ENCODE assay signal across 9 mouse cellular contexts in genomic region chr17:28802006-28802481, GRCm38 (mm10). TPM values are rescaled to one million over a fixed set of nuclear protein-coding genes. Genes with fewer than 3 reads are reported as not detected.
A peak's percentile ranks its signal among the peaks of the same experiment; 100 is the strongest.
DNase-seq lines count a peak whose midpoint lies in the region; ATAC-seq and TF ChIP-seq lines count a peak whose summit lies in the region.
"Had no signal": no experiment of that assay in that cellular context is flagged by ENCODE, and none has a peak within 500 bp of the region (broad histone marks: within the 10 kb centered on the region; RNA-seq: fewer than 3 reads in every experiment).

No protein-coding gene starts in this region.

- peaks cover 15% of the 10 kb centered on the region for H3K36me3 ChIP-seq in kidney, embryonic 16.5 days (ENCODE audit: insufficient read depth, low read length)
- H3K36me3 ChIP-seq in G1E (replicated peaks) = peaks cover 21% of the 10 kb centered on the region
- peaks cover 6% of the 10 kb centered on the region for H3K36me3 ChIP-seq in stomach, postnatal 0 days (ENCODE audit: control insufficient read depth, insufficient read depth, low read length)

- H3K9ac ChIP-seq in kidney, embryonic 16.5 days (replicated peaks; ENCODE audit: low read length) = peak overlapping the region; percentile 100
- peak overlapping the region; percentile 100 for H3K9ac ChIP-seq in stomach, postnatal 0 days (ENCODE audit: low read length)

- peak overlapping the region; percentile 78 for H3K4me3 ChIP-seq in kidney, embryonic 16.5 days (ENCODE audit: low read length)
- peak overlapping the region; percentile 80 for H3K4me3 ChIP-seq in G1E (ENCODE audit: low read depth, low read length)
- H3K4me3 ChIP-seq in stomach, postnatal 0 days (ENCODE audit: low read depth, low read length) = peak overlapping the region; percentile 91

- ATAC-seq in kidney, embryonic 16.5 days (ENCODE audit: low FRiP score, low TSS enrichment) = no peak
- no peak for ATAC-seq in G1E (ENCODE audit: extremely low read depth, insufficient number of reproducible peaks, low FRiP score, poor library complexity, severe bottlenecking)
- ATAC-seq in erythroblast, adult 5-6 weeks (replicated peaks; ENCODE audit: low FRiP score, poor library complexity, severe bottlenecking) = peak; percentile 9
- no peak for ATAC-seq in stomach, postnatal 0 days (ENCODE audit: low FRiP score, low TSS enrichment)

- H3K9me3 ChIP-seq in kidney, embryonic 16.5 days (ENCODE audit: low read length) = no peaks in the 10 kb centered on the region
- no peaks in the 10 kb centered on the region for H3K9me3 ChIP-seq in G1E (replicated peaks)
- H3K9me3 ChIP-seq in stomach, postnatal 0 days (ENCODE audit: control insufficient read depth, low read length) = no peaks in the 10 kb centered on the region

- H3K4me2 ChIP-seq in kidney, embryonic 16.5 days (replicated peaks; ENCODE audit: low read depth, low read length) = peak overlapping the region; percentile 88
- H3K4me2 ChIP-seq in stomach, postnatal 0 days (replicated peaks; ENCODE audit: low read depth) = peak overlapping the region; percentile 90

- WGBS in kidney, embryonic 16.5 days = 1% methylated on average over 18 of the region's 18 CpGs
- WGBS in stomach, postnatal 0 days = under 1% methylated on average over 18 of the region's 18 CpGs

- TF ChIP-seq EP300 in stomach, postnatal 0 days (optimal IDR thresholded peaks at IDR 0.05) = no peak

- peaks cover 29% of the 10 kb centered on the region for H3K4me1 ChIP-seq in kidney, embryonic 16.5 days (ENCODE audit: insufficient read depth, low read length)
- H3K4me1 ChIP-seq in G1E (ENCODE audit: insufficient read depth, low read depth, low read length) = peaks cover 62% of the 10 kb centered on the region
- peaks cover 3% of the 10 kb centered on the region; the same call in 1 of the 2 replicates for H3K4me1 ChIP-seq in stomach, postnatal 0 days (replicated peaks; ENCODE audit: control insufficient read depth, insufficient read depth)

- DNase-seq in kidney, adult 9 months = no peak
- DNase-seq in G1E (ENCODE audit: low spot score) (peak; percentile 47), liver (peak; percentile 46)
- DNase-seq in stomach, postnatal 0 days (ENCODE audit: low spot score) = peak; percentile 33
- no peak for DNase-seq in layer of hippocampus, postnatal 10 days (ENCODE audit: low spot score in 2 of 2)
- no peak for DNase-seq in spleen, postnatal 36 days (ENCODE audit: low spot score in 2 of 2)

- no peaks in the 10 kb centered on the region for H3K27me3 ChIP-seq in kidney, embryonic 16.5 days (ENCODE audit: insufficient read depth, low read length)
- H3K27me3 ChIP-seq in G1E (ENCODE audit: insufficient read depth, low read length) = no peaks in the 10 kb centered on the region
- no peaks in the 10 kb centered on the region for H3K27me3 ChIP-seq in stomach, postnatal 0 days (ENCODE audit: control insufficient read depth, insufficient read depth, low read length)

- 0 out of 2 replicates have a peak overlapping the region, but pooled peaks have one; percentile 15 for H3K27ac ChIP-seq in kidney, embryonic 16.5 days (ENCODE audit: low read length)
- H3K27ac ChIP-seq in stomach, postnatal 0 days (replicated peaks) = peak overlapping the region; percentile 49

- no peak for TF ChIP-seq CTCF in G1E (IDR thresholded peaks at IDR 0.05; ENCODE audit: low read depth, low read length)
- no peak for TF ChIP-seq CTCF in stomach, postnatal 0 days (IDR thresholded peaks at IDR 0.05; ENCODE audit: low read depth)

RNA-seq across cellular contexts. Expression of gene Brpf3, which starts 1.2 kb away (rescaled TPM):
- 9.9 and 11.0 TPM in 2 replicates for polyA plus RNA-seq in kidney, embryonic 16.5 days (2015; fragmentation: Nextera tagmentation; extraction: Ambion mirVana)
- total RNA-seq in G1E (2014; fragmentation: Nextera tagmentation) (62.4 and 87.3 TPM in 2 replicates), G1E (2017) (3.4 and 5.7 TPM in 2 replicates)
- 29.1 and 30.9 TPM in 2 replicates for polyA plus RNA-seq in G1E (2012)
- 325 and 552 TPM in 2 replicates for total RNA-seq in erythroblast, adult 5-6 weeks (2015; ENCODE audit: low replicate concordance)
- total RNA-seq in erythroblast, adult 5-6 weeks (2017; ENCODE audit: low replicate concordance) = 230 and 255 TPM in 2 replicates
- 5.2 and 5.7 TPM in 2 replicates for polyA plus RNA-seq in stomach, postnatal 0 days (2015; fragmentation: Nextera tagmentation; extraction: Ambion mirVana)
- total RNA-seq in layer of hippocampus, postnatal 10 days (2021) = 10 to 100 TPM; 37.2 to 37.7 TPM

RNA-seq across cellular contexts. Expression of gene Mapk13, which starts 32.9 kb away (rescaled TPM):
- 52.5 and 57.2 TPM in 2 replicates for polyA plus RNA-seq in kidney, embryonic 16.5 days (2015; fragmentation: Nextera tagmentation; extraction: Ambion mirVana)
- total RNA-seq in G1E (2014; fragmentation: Nextera tagmentation) (not detected in 2 replicates), G1E (2017) (0.22 TPM in 1 of 2 replicates, not detected in the other)
- polyA plus RNA-seq in G1E (2012) = not detected in 2 replicates
- total RNA-seq in erythroblast, adult 5-6 weeks (2015; ENCODE audit: low replicate concordance) = 4.6 and 9.8 TPM in 2 replicates
- total RNA-seq in erythroblast, adult 5-6 weeks (2017; ENCODE audit: low replicate concordance) = 2.9 and 11.3 TPM in 2 replicates
- polyA plus RNA-seq in stomach, postnatal 0 days (2015; fragmentation: Nextera tagmentation; extraction: Ambion mirVana) = 211 and 220 TPM in 2 replicates
- total RNA-seq in layer of hippocampus, postnatal 10 days (2021) = 1 to 10 TPM in 1 of 2 experiments, under 1 TPM in 1; 0.96 to 2.2 TPM

RNA-seq across cellular contexts. Expression of gene Pnpla1, which starts 56.2 kb away (rescaled TPM):
- 0.08 TPM in 1 of 2 replicates, not detected in the other for polyA plus RNA-seq in kidney, embryonic 16.5 days (2015; fragmentation: Nextera tagmentation; extraction: Ambion mirVana)
- total RNA-seq in G1E (2014; fragmentation: Nextera tagmentation) (not detected in 2 replicates), G1E (2017) (0.06 TPM in 1 of 2 replicates, not detected in the other)
- polyA plus RNA-seq in G1E (2012) = not detected in 2 replicates
- 0.19 TPM in 1 of 2 replicates, not detected in the other for total RNA-seq in erythroblast, adult 5-6 weeks (2015; ENCODE audit: low replicate concordance)
- 0.68 TPM in 1 of 2 replicates, not detected in the other for total RNA-seq in erythroblast, adult 5-6 weeks (2017; ENCODE audit: low replicate concordance)
- 12.7 TPM in 2 replicates for polyA plus RNA-seq in stomach, postnatal 0 days (2015; fragmentation: Nextera tagmentation; extraction: Ambion mirVana)
- under 1 TPM; 0.27 to 0.46 TPM for total RNA-seq in layer of hippocampus, postnatal 10 days (2021)
- total RNA-seq: common myeloid progenitor, adult 5-6 weeks had no signal

Comparison
In these comparisons a context has a peak if more than half of its experiments do, and no peak if none do; other contexts are left out.
1. DNase-seq: peak in G1E (single experiment), liver (single experiment) and stomach, postnatal 0 days (single experiment); none in kidney, adult 9 months (single experiment), layer of hippocampus, postnatal 10 days (0 of 2) and spleen, postnatal 36 days (0 of 2).
2. Peak in every context shown above with its lines, with median percentiles within 50 percentile points of each other: H3K4me3 ChIP-seq.